Mouse (Mus musculus) brain, embryonic 14.5 days (tissue): ENCODE data around the gene Fam198b.

Experiments used
- CTCF ChIP-seq: fragments of 200-500 bp; IDR thresholded peaks from 2 replicates; pipeline ENCODE4 v1.5.1; 2012; ENCODE audit warnings: inconsistent platforms, mild to moderate bottlenecking, moderate library complexity, borderline replicate concordance; ENCODE audit not compliant: insufficient read depth, insufficient read length; ENCODE audit errors: extremely low read depth
- POLR2A ChIP-seq: fragments of 200-500 bp; IDR thresholded peaks from 2 replicates; pipeline ENCODE4 v1.6.1; 2012; ENCODE audit warnings: mild to moderate bottlenecking, inconsistent platforms, borderline replicate concordance; ENCODE audit not compliant: poor library complexity, insufficient read depth, insufficient read length, severe bottlenecking; ENCODE audit errors: extremely low read depth

- no peak for TF ChIP-seq CTCF
- no peak for TF ChIP-seq POLR2A
Observed at GRCm38 (mm10) chr3:79900502-79900901, 16.2 kb downstream of the Fam198b start.
